Mouse (Mus musculus): Measurements from ENCODE around the gene Parva. TPM values are rescaled to one million over a fixed set of nuclear protein-coding genes. Genes with fewer than 3 reads are reported as not detected.

Gene Parva
- 47.2 TPM in 2 replicates for polyA plus RNA-seq (2014; fragmentation: Nextera tagmentation; extraction: Ambion mirVana)

DNA sequence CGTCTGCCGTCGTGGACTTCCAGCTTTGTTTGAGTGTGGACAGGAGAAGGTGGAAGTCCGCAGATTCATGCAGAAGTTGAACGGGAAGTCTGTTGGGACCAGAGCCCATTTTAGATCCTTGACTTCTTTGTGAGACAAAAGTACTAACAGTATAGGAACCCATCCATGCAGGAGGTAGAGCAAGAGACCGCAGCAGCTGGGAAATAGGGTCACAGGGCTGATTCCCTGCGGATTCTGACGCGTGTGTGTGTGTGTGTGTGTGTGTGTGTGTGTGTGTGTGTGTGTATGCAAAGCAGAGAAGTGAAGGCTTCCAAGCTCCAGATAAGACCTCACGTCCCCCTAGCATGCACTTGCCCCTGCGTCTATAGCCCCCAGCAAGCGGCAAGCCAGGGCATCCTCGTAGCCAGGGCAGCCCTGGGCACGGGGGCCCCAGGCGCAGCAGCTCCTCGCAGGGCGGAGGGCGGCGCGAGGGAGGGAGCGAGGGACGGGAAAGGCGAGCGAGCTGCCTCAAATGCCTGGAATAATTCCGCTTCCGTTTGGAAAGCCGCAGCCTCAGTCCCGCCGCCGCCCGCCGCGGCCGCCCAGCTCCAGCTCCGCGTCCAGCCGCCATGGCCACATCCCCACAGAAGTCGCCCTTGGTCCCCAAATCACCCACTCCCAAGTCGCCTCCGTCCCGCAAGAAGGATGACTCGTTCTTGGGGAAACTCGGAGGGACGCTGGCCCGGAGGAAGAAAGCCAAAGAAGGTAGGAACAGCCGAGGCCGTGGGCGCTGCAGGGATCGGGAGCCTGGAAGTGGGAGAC lies at the start of gene Parva:
Gene Parva, plus strand, starts transcription at position 149 of the 801 bp plus-strand sequence.
- DNase-seq (ENCODE audit: low spot score) (peak; percentile 81), ATAC-seq (ENCODE audit: low FRiP score) (peak; percentile 82)
- Histone ChIP-seq H3K27ac (ENCODE audit: low read depth, low read length) (peak within 1 kb of the TSS; percentile 84), H3K36me3 (ENCODE audit: control insufficient read depth, insufficient read depth, low read length) (no peaks in the 10 kb centered on the region), H3K27me3 (ENCODE audit: control insufficient read depth, insufficient read depth, low read length) (no peaks in the 10 kb centered on the region), H3K9me3 (ENCODE audit: control insufficient read depth, low read length) (no peaks in the 10 kb centered on the region), H3K4me3 (ENCODE audit: low read depth, low read length) (peak within 1 kb of the TSS; percentile 75), H3K4me2 (replicated peaks; ENCODE audit: low read depth, low read length) (peak within 1 kb of the TSS; percentile 83), H3K4me1 (replicated peaks; ENCODE audit: control insufficient read depth, insufficient read depth, low read length) (0 out of 2 replicates have a peak, but pooled peaks cover 2% of the 10 kb centered on the region), H3K9ac (ENCODE audit: low read depth, low read length) (peak within 1 kb of the TSS; percentile 88)
- 2% methylated on average over 48 of the region's 49 CpGs for WGBS

DNA sequence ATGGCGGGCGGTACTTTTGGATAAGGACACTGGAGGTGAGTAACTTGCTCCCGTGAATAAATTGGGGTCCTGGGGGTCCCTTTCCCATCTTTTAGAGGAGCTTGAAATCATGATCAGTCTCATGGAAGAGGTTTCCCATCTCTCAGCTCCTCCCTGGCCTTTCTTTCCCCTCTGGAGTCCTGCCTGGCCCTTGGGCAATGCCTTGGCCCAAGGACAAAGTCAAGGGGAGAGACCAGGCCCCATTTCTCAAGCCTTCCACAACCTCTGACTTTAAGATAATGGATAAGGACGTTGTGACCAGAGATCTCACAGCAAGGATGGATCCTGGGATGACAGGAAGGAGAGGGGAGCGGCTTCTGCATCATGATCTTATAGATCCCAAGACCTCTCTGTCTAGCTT lies 49.2 kb upstream of the Parva start:
- no peak for ATAC-seq (ENCODE audit: low FRiP score)
- H3K9ac ChIP-seq (ENCODE audit: low read depth, low read length): no peak overlapping the region
- no peak overlapping the region for H3K27ac ChIP-seq (ENCODE audit: low read depth, low read length)
- no peak for DNase-seq (ENCODE audit: low spot score)
- no peaks in the 10 kb centered on the region for H3K27me3 ChIP-seq (ENCODE audit: control insufficient read depth, insufficient read depth, low read length)
- H3K4me3 ChIP-seq (ENCODE audit: low read depth, low read length): no peak overlapping the region
- H3K4me2 ChIP-seq (replicated peaks; ENCODE audit: low read depth, low read length): no peak overlapping the region
- H3K9me3 ChIP-seq (ENCODE audit: control insufficient read depth, low read length): no peaks in the 10 kb centered on the region
- WGBS: 84% methylated on average over 5 of the region's 5 CpGs
- H3K36me3 ChIP-seq (ENCODE audit: control insufficient read depth, insufficient read depth, low read length): no peaks in the 10 kb centered on the region
- no peaks in the 10 kb centered on the region for H3K4me1 ChIP-seq (replicated peaks; ENCODE audit: control insufficient read depth, insufficient read depth, low read length)

DNA sequence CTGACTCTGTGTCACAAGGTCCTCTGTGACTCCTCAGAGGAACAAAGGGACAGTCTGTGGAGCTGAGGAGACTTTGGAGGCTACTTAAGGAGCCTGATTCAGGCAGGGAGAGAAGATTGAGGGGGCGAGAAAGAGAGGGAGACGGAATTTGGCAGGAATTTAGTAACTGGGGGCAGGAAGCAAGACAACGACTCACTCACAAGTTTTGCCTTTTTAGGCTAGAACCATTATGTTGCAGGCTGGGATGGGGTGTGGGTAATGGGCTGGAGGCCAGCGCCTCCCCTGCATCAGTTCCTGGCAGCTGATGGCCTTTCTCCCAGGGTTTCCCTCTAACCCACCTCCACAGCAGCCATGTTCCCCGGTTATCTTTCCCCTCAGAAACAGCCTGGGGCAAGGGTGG lies 48.8 kb upstream of the Parva start:
- no peaks in the 10 kb centered on the region for H3K9me3 ChIP-seq (ENCODE audit: control insufficient read depth, low read length)
- no peak for ATAC-seq (ENCODE audit: low FRiP score)
- WGBS: 86% methylated on average over 5 of the region's 5 CpGs
- no peak for DNase-seq (ENCODE audit: low spot score)
- H3K36me3 ChIP-seq (ENCODE audit: control insufficient read depth, insufficient read depth, low read length): no peaks in the 10 kb centered on the region
- no peak overlapping the region for H3K4me3 ChIP-seq (ENCODE audit: low read depth, low read length)
- no peaks in the 10 kb centered on the region for H3K27me3 ChIP-seq (ENCODE audit: control insufficient read depth, insufficient read depth, low read length)
- no peak overlapping the region for H3K4me2 ChIP-seq (replicated peaks; ENCODE audit: low read depth, low read length)
- no peak overlapping the region for H3K27ac ChIP-seq (ENCODE audit: low read depth, low read length)
- H3K9ac ChIP-seq (ENCODE audit: low read depth, low read length): no peak overlapping the region
- no peaks in the 10 kb centered on the region for H3K4me1 ChIP-seq (replicated peaks; ENCODE audit: control insufficient read depth, insufficient read depth, low read length)

DNA sequence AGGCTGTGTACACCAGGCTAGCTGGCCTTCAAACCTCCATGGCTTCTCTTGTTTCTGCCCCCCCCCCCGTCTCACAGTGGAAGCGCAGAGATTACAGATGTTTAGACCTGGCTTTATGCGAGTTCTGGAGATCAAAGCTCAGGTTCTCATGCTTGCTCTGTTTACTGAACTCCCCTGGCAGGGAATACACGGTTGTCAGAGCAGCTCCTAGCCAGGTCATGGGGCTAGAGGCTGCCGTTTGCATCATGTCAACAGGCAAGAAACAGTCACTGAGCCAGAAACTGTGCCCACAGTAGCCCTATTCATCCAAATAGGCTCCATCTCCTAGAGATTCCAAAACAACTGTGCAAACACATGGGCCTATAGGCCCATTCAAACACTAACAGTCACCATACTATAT lies 40.8 kb upstream of the Parva start:
- 72% methylated on average over 5 of the region's 5 CpGs for WGBS
- H3K4me2 ChIP-seq (replicated peaks; ENCODE audit: low read depth, low read length): no peak overlapping the region
- no peaks in the 10 kb centered on the region for H3K36me3 ChIP-seq (ENCODE audit: control insufficient read depth, insufficient read depth, low read length)
- no peak overlapping the region for H3K4me3 ChIP-seq (ENCODE audit: low read depth, low read length)
- H3K9ac ChIP-seq (ENCODE audit: low read depth, low read length): no peak overlapping the region
- no peak for ATAC-seq (ENCODE audit: low FRiP score)
- 0 out of 2 replicates have a peak, but pooled peaks cover 3% of the 10 kb centered on the region for H3K4me1 ChIP-seq (replicated peaks; ENCODE audit: control insufficient read depth, insufficient read depth, low read length)
- no peaks in the 10 kb centered on the region for H3K27me3 ChIP-seq (ENCODE audit: control insufficient read depth, insufficient read depth, low read length)
- DNase-seq (ENCODE audit: low spot score): no peak
- H3K9me3 ChIP-seq (ENCODE audit: control insufficient read depth, low read length): no peaks in the 10 kb centered on the region
- H3K27ac ChIP-seq (ENCODE audit: low read depth, low read length): no peak overlapping the region

DNA sequence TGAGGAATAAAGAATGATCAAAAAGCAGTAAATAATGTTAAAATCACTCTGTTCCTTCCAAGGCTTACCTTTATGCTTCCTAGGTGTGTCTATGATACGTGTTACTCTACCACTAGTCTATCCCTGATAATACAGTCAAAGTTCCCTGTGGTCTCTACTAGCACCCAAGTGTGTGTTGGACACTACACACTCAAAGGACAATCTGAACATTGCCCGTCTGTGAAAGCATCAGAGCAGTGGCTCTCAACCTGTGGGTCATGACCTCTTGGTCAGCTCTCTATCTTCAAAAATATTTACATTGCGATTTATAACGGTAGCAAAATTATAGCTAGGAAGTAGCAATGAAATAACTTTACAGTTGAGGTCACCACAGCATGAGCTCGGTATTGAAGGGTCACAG lies 39.4 kb upstream of the Parva start:
- H3K4me3 ChIP-seq (ENCODE audit: low read depth, low read length): no peak overlapping the region
- H3K27me3 ChIP-seq (ENCODE audit: control insufficient read depth, insufficient read depth, low read length): no peaks in the 10 kb centered on the region
- H3K9ac ChIP-seq (ENCODE audit: low read depth, low read length): no peak overlapping the region
- no peaks in the 10 kb centered on the region for H3K9me3 ChIP-seq (ENCODE audit: control insufficient read depth, low read length)
- no peak overlapping the region for H3K27ac ChIP-seq (ENCODE audit: low read depth, low read length)
- H3K36me3 ChIP-seq (ENCODE audit: control insufficient read depth, insufficient read depth, low read length): no peaks in the 10 kb centered on the region
- WGBS: 77% methylated on average over 5 of the region's 5 CpGs
- DNase-seq (ENCODE audit: low spot score) (no peak), ATAC-seq (ENCODE audit: low FRiP score) (no peak)
- no peak overlapping the region for H3K4me2 ChIP-seq (replicated peaks; ENCODE audit: low read depth, low read length)
- 0 out of 2 replicates have a peak, but pooled peaks cover 6% of the 10 kb centered on the region for H3K4me1 ChIP-seq (replicated peaks; ENCODE audit: control insufficient read depth, insufficient read depth, low read length)

DNA sequence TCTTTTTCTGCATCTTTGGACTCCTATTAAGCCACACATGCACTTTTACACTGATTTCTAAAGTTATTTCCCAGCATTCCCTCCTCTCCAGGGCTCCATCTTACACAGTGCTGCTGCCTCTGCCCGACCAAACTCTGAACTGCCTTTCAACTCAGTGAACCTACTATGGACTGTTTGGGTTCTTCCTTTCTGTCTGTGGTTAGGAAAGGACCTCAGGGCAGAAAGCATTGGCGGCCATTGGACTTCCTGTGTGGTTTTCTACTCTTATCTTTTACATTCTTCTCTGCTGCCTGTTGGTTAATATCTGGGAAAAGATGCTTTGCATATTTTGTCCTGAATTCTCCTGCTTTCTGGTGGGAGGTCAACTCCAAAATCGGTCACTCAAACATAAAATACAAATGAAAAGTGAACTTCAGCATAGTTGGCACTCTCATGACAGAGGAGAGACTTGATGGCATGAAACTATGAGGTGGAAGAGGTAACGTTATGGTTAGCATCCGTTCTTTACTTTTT lies 38.9 kb upstream of the Parva start:
- H3K4me3 ChIP-seq (ENCODE audit: low read depth, low read length): no peak overlapping the region
- no peak overlapping the region for H3K9ac ChIP-seq (ENCODE audit: low read depth, low read length)
- 87% methylated on average over 5 of the region's 5 CpGs for WGBS
- H3K9me3 ChIP-seq (ENCODE audit: control insufficient read depth, low read length): no peaks in the 10 kb centered on the region
- H3K4me2 ChIP-seq (replicated peaks; ENCODE audit: low read depth, low read length): no peak overlapping the region
- no peak overlapping the region for H3K27ac ChIP-seq (ENCODE audit: low read depth, low read length)
- H3K36me3 ChIP-seq (ENCODE audit: control insufficient read depth, insufficient read depth, low read length): no peaks in the 10 kb centered on the region
- no peaks in the 10 kb centered on the region for H3K27me3 ChIP-seq (ENCODE audit: control insufficient read depth, insufficient read depth, low read length)
- ATAC-seq (ENCODE audit: low FRiP score) (no peak), DNase-seq (ENCODE audit: low spot score) (no peak)
- 0 out of 2 replicates have a peak, but pooled peaks cover 6% of the 10 kb centered on the region for H3K4me1 ChIP-seq (replicated peaks; ENCODE audit: control insufficient read depth, insufficient read depth, low read length)

DNA sequence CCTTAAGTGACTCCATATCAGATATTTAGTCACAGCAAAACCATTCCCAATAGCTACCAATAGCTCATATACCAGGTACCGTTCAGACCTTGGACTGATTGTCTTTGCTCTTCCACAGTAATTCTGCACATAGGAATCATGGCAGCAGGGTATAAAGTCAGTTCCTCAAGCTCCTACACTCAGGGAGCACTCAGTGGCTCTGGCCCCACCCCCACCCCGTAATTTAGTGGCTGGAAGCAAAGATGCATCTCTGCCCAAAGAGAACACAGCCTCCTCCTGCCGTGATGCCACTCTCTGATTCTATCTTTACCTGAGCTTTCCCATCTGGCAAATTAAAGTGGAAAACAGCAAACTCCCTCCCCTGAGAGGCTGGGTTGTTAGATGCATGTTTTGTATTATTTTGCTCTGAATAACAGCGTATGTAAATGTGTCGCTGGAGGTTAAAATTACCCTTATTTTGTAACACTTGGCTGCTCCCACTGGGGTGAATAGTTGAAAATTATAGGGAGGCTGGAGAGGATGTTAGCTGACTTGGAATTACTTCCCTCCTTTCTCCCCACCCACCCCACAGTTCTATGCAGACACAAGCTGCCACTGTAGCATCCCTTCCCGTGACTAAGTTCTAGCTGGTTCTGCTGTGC lies 37.6 kb upstream of the Parva start:
- Histone ChIP-seq H3K4me2 (replicated peaks; ENCODE audit: low read depth, low read length) (no peak overlapping the region), H3K36me3 (ENCODE audit: control insufficient read depth, insufficient read depth, low read length) (no peaks in the 10 kb centered on the region), H3K4me1 (replicated peaks; ENCODE audit: control insufficient read depth, insufficient read depth, low read length) (0 out of 2 replicates have a peak, but pooled peaks cover 6% of the 10 kb centered on the region), H3K9me3 (ENCODE audit: control insufficient read depth, low read length) (no peaks in the 10 kb centered on the region), H3K4me3 (ENCODE audit: low read depth, low read length) (no peak overlapping the region), H3K27me3 (ENCODE audit: control insufficient read depth, insufficient read depth, low read length) (no peaks in the 10 kb centered on the region), H3K27ac (ENCODE audit: low read depth, low read length) (no peak overlapping the region), H3K9ac (ENCODE audit: low read depth, low read length) (no peak overlapping the region)
- ATAC-seq (ENCODE audit: low FRiP score): no peak
- 57% methylated on average over 6 of the region's 6 CpGs for WGBS
- no peak for DNase-seq (ENCODE audit: low spot score)

DNA sequence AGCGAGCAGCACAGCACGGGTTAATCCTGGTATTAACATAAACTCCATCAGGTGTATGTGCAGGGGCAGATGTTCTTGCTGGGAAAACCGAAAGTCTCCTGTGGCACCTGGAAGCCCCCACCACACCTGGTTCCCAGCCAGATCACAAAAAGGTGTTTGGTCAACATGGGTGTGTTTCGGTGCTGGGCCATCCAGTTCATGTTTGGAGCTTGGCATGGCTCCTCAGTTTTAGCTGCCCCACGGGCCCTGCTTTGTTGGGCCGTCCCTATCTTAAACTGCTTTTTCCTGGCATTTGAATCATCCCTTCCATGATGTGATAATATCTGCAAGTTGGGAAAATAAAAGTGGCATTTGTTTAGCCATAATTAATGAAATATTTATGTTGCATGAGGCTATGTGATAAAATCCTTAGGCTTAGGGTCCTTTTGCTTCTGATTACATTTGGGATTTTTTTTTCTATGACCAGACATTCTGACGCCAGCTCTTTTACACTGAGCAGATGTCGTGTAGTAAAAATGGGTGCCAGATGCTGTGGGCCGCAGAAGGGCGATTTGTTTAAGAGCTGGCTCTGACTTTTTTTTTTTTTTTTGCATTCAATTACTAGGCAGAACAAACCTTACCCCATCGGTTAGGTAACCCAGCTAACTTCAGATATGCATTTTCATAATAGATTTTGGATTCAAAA lies 36.9 kb upstream of the Parva start:
- Histone ChIP-seq H3K9me3 (ENCODE audit: control insufficient read depth, low read length) (no peaks in the 10 kb centered on the region), H3K9ac (ENCODE audit: low read depth, low read length) (no peak overlapping the region), H3K27me3 (ENCODE audit: control insufficient read depth, insufficient read depth, low read length) (no peaks in the 10 kb centered on the region), H3K27ac (ENCODE audit: low read depth, low read length) (no peak overlapping the region; the same call in 1 of the 2 replicates), H3K4me2 (replicated peaks; ENCODE audit: low read depth, low read length) (no peak overlapping the region), H3K36me3 (ENCODE audit: control insufficient read depth, insufficient read depth, low read length) (no peaks in the 10 kb centered on the region), H3K4me3 (ENCODE audit: low read depth, low read length) (no peak overlapping the region), H3K4me1 (replicated peaks; ENCODE audit: control insufficient read depth, insufficient read depth, low read length) (0 out of 2 replicates have a peak, but pooled peaks cover 6% of the 10 kb centered on the region)
- ATAC-seq (ENCODE audit: low FRiP score): no peak
- peak; percentile 32 for DNase-seq (ENCODE audit: low spot score)
- WGBS: 42% methylated on average over 11 of the region's 11 CpGs
